Mouse (Mus musculus) heart, embryonic 16.5 days (tissue): ENCODE measurements around the gene Cacna1e. TPM values are rescaled to one million over a fixed set of nuclear protein-coding genes. Genes with fewer than 3 reads are reported as not detected.
A peak's percentile ranks its signal among the peaks of the same experiment; 100 is the strongest.

Source experiments
- ATAC-seq: fragments of 200-750 bp; cut with Nextera tagmentation; replicated peaks from 2 replicates; pipeline ENCODE4 v1.8.0; 2017; ENCODE audit warnings: moderate number of reproducible peaks; ENCODE audit not compliant: insufficient read depth, low FRiP score; ENCODE audit errors: extremely low read depth
- H3K27ac ChIP-seq: fragments of 300-500 bp; sonication (generic); 2 replicates; pipeline ENCODE4 v1.5.1; 2014; ENCODE audit warnings: mild to moderate bottlenecking, low read length, control low read depth, moderate library complexity
- H3K27me3 ChIP-seq: fragments of 300-500 bp; sonication (generic); 2 replicates; pipeline ENCODE4 v1.6.1; 2014; ENCODE audit warnings: low read length, mixed read lengths; ENCODE audit not compliant: control insufficient read depth, insufficient read depth
- H3K36me3 ChIP-seq: fragments of 300-500 bp; sonication (generic); 2 replicates; pipeline ENCODE4 v1.6.1; 2014; ENCODE audit not compliant: control insufficient read depth, insufficient read depth
- H3K4me1 ChIP-seq: fragments of 300-500 bp; sonication (generic); 2 replicates; pipeline ENCODE4 v1.6.1; 2014; ENCODE audit warnings: low read length, mixed read lengths; ENCODE audit not compliant: control insufficient read depth, insufficient read depth
- H3K4me2 ChIP-seq: fragments of 300-500 bp; sonication (generic); 2 replicates; pipeline ENCODE4 v1.6.1; 2014; ENCODE audit warnings: low read depth, mild to moderate bottlenecking, control low read depth, low read length
- H3K4me3 ChIP-seq: fragments of 300-500 bp; sonication (generic); 2 replicates; pipeline ENCODE4 v1.5.1; 2014; ENCODE audit warnings: mild to moderate bottlenecking, control low read depth, low read length
- H3K9ac ChIP-seq: fragments of 300-500 bp; sonication (generic); 2 replicates; pipeline ENCODE4 v1.6.1; 2014; ENCODE audit warnings: low read length, control low read depth
- H3K9me3 ChIP-seq: fragments of 300-500 bp; sonication (generic); replicated peaks from 2 replicates; pipeline ENCODE4 v1.6.1; 2016; ENCODE audit warnings: low read length; ENCODE audit not compliant: control insufficient read depth
- WGBS: fragments of 180-500 bp; shearing (Covaris S2); extraction: QIAGEN DNeasy Blood & Tissue Kit; methylation state at CpG from one replicate; pipeline ENCODE4 v1.1.7; 2014; 5-methylcytosine and 5-hydroxymethylcytosine counted together
- polyA plus RNA-seq: library from polyadenylated mRNA; unstranded; fragments of >200 nt; fragmentation: Nextera tagmentation; extraction: Ambion mirVana; gene quantifications from 2 replicates; pipeline ENCODE4 v1.2.1, GENCODE M21; 2015

Cacna1e gene
- polyA plus RNA-seq, 1 experiment from 2014 or later, result 0.13 TPM

- no peak for ATAC-seq
- H3K9ac ChIP-seq, result no peak overlapping the region
- 81% methylated on average over 7 of the region's 7 CpGs for WGBS
- no peaks in the 10 kb centered on the region for H3K4me1 ChIP-seq
- no peaks in the 10 kb centered on the region for H3K36me3 ChIP-seq
- H3K27me3 ChIP-seq, result no peaks in the 10 kb centered on the region
- no peaks in the 10 kb centered on the region for H3K9me3 ChIP-seq
- H3K4me2 ChIP-seq, result no peak overlapping the region
- H3K4me3 ChIP-seq, result no peak overlapping the region
- no peak overlapping the region for H3K27ac ChIP-seq
Measured at GRCm38 (mm10) chr1:154820422-154820821, 63.9 kb downstream of the Cacna1e start.

GRCm38 (mm10) chr1:154819960-154820359 is 64.3 kb downstream of the Cacna1e start:
- ATAC-seq, result no peak
- WGBS, result 93% methylated on average over 2 of the region's 2 CpGs
- H3K36me3 ChIP-seq, result no peaks in the 10 kb centered on the region

GRCm38 (mm10) chr1:154818742-154819141 is 65.6 kb downstream of the Cacna1e start:
- Histone ChIP-seq H3K4me3 (no peak overlapping the region), H3K27ac (no peak overlapping the region), H3K9me3 (no peaks in the 10 kb centered on the region), H3K4me2 (no peak overlapping the region), H3K36me3 (no peaks in the 10 kb centered on the region), H3K27me3 (no peaks in the 10 kb centered on the region), H3K4me1 (0 out of 2 replicates have a peak, but pooled peaks cover 2% of the 10 kb centered on the region), H3K9ac (no peak overlapping the region)
- ATAC-seq, result no peak
- WGBS, result 30% methylated on average over 1 of the region's 1 CpGs

More at GRCm38 (mm10) chr1:154819960-154820359, 64.3 kb downstream of the Cacna1e start:
- H3K27ac ChIP-seq, result no peak overlapping the region
- H3K4me2 ChIP-seq, result no peak overlapping the region
- no peak overlapping the region for H3K4me3 ChIP-seq
- no peaks in the 10 kb centered on the region for H3K27me3 ChIP-seq
- H3K4me1 ChIP-seq, result no peaks in the 10 kb centered on the region
- H3K9me3 ChIP-seq, result no peaks in the 10 kb centered on the region
- no peak overlapping the region for H3K9ac ChIP-seq

- H3K27ac ChIP-seq, result no peak overlapping the region
Measured at GRCm38 (mm10) chr1:154816836-154817235, 67.5 kb downstream of the Cacna1e start.

GRCm38 (mm10) chr1:154816267-154816666 is 68.0 kb downstream of the Cacna1e start:
- Histone ChIP-seq H3K4me3 (no peak overlapping the region), H3K4me2 (no peak overlapping the region), H3K9me3 (no peaks in the 10 kb centered on the region), H3K9ac (no peak overlapping the region), H3K27ac (no peak overlapping the region), H3K27me3 (no peaks in the 10 kb centered on the region), H3K4me1 (0 out of 2 replicates have a peak, but pooled peaks cover 3% of the 10 kb centered on the region), H3K36me3 (no peaks in the 10 kb centered on the region)
- 78% methylated on average over 3 of the region's 3 CpGs for WGBS
- no peak for ATAC-seq

More at GRCm38 (mm10) chr1:154816836-154817235, 67.5 kb downstream of the Cacna1e start:
- WGBS, result 62% methylated on average over 6 of the region's 6 CpGs
- no peak overlapping the region for H3K9ac ChIP-seq
- H3K36me3 ChIP-seq, result no peaks in the 10 kb centered on the region
- H3K4me2 ChIP-seq, result no peak overlapping the region
- H3K4me3 ChIP-seq, result no peak overlapping the region
- 0 out of 2 replicates have a peak, but pooled peaks have one; percentile 14 for ATAC-seq
- no peaks in the 10 kb centered on the region for H3K27me3 ChIP-seq
- 0 out of 2 replicates have a peak, but pooled peaks cover 3% of the 10 kb centered on the region for H3K4me1 ChIP-seq
- no peaks in the 10 kb centered on the region for H3K9me3 ChIP-seq

- no peak for ATAC-seq
- no peak overlapping the region for H3K4me3 ChIP-seq
- no peaks in the 10 kb centered on the region for H3K27me3 ChIP-seq
- H3K4me1 ChIP-seq, result peaks cover 4% of the 10 kb centered on the region; the same call in 1 of the 2 replicates
- no peaks in the 10 kb centered on the region for H3K36me3 ChIP-seq
- H3K9me3 ChIP-seq, result no peaks in the 10 kb centered on the region
- WGBS, result 70% methylated on average over 1 of the region's 1 CpGs
- no peak overlapping the region for H3K4me2 ChIP-seq
- H3K27ac ChIP-seq, result no peak overlapping the region
- H3K9ac ChIP-seq, result no peak overlapping the region
Measured at GRCm38 (mm10) chr1:154805742-154806141, 78.6 kb downstream of the Cacna1e start.

- Histone ChIP-seq H3K27me3 (no peaks in the 10 kb centered on the region), H3K4me3 (no peak overlapping the region), H3K4me2 (no peak overlapping the region), H3K4me1 (peaks cover 4% of the 10 kb centered on the region; the same call in 1 of the 2 replicates), H3K9me3 (no peaks in the 10 kb centered on the region), H3K9ac (no peak overlapping the region), H3K36me3 (no peaks in the 10 kb centered on the region), H3K27ac (no peak overlapping the region)
- ATAC-seq, result no peak
- WGBS, result 81% methylated on average over 3 of the region's 3 CpGs
Measured at GRCm38 (mm10) chr1:154805038-154805437, 79.3 kb downstream of the Cacna1e start.

GRCm38 (mm10) chr1:154802301-154802904 is 81.9 kb downstream of the Cacna1e start:
- WGBS, result 35% methylated on average over 5 of the region's 5 CpGs
- no peak for ATAC-seq

GRCm38 (mm10) chr1:154799257-154799656 is 85.0 kb downstream of the Cacna1e start:
- H3K9me3 ChIP-seq, result no peaks in the 10 kb centered on the region
- H3K4me3 ChIP-seq, result no peak overlapping the region
- H3K27me3 ChIP-seq, result no peaks in the 10 kb centered on the region
- no peaks in the 10 kb centered on the region for H3K36me3 ChIP-seq
- H3K4me1 ChIP-seq, result peaks cover 4% of the 10 kb centered on the region; the same call in 1 of the 2 replicates
- no peak for ATAC-seq
- H3K4me2 ChIP-seq, result no peak overlapping the region
- H3K9ac ChIP-seq, result no peak overlapping the region
- 70% methylated on average over 31 of the region's 31 CpGs for WGBS
- H3K27ac ChIP-seq, result no peak overlapping the region

More at GRCm38 (mm10) chr1:154802301-154802904, 81.9 kb downstream of the Cacna1e start:
- Histone ChIP-seq H3K4me3 (no peak overlapping the region), H3K9ac (no peak overlapping the region), H3K27me3 (no peaks in the 10 kb centered on the region), H3K4me2 (no peak overlapping the region), H3K36me3 (no peaks in the 10 kb centered on the region), H3K4me1 (peaks cover 4% of the 10 kb centered on the region; the same call in 1 of the 2 replicates), H3K9me3 (no peaks in the 10 kb centered on the region), H3K27ac (no peak overlapping the region)
